Mouse (Mus musculus): ENCODE measurements around the gene Frmd4b. TPM values are rescaled to one million over a fixed set of nuclear protein-coding genes. Genes with fewer than 3 reads are reported as not detected.

Frmd4b gene
- polyA plus RNA-seq, 1 experiment from 2014 or later: 13.7 TPM

DNA sequence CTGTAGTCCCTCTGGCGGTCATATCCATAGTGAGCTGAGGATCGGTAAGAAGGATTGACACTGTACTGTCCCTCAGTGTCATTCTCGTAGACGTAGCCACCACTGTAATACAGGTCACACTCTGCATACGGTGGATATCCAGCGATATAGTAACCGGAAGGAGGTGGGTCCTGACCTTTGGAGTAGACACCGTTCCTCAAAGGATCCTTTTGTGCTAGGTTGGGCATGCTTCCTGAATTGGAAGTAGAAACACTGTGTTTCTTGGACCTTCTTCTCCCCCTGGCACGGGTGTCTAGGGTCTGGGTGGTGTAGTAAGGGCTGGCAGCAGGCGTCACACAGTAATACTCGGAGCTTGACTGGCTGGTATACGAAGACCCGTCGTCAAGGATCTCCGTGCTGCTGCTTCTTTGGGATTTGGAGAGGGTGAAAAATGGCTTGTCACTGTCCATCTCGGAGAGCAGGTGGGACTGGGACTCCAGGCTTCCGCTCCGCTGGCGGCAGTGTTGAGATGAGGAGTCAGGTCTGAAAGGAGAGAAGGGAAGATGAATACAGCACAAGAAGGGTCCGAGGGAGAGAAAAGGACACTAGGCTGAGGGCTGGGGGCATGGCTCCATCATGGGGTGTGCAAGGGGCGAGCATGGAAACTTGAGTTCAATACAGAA, 321.3 kb downstream of the Frmd4b start:
- WGBS: 94% methylated on average over 21 of the region's 21 CpGs
- ATAC-seq (ENCODE audit: low FRiP score, low TSS enrichment): no peak

GRCm38 (mm10) chr6:97295416-97295815, 321.9 kb downstream of the Frmd4b start:
- no peaks in the 10 kb centered on the region for H3K27me3 ChIP-seq (ENCODE audit: control insufficient read depth, insufficient read depth, low read length)
- no peaks in the 10 kb centered on the region for H3K4me1 ChIP-seq (ENCODE audit: control insufficient read depth, insufficient read depth, low read length)
- no peak overlapping the region for H3K9ac ChIP-seq (ENCODE audit: low read depth, low read length)
- H3K4me3 ChIP-seq (ENCODE audit: low read length): no peak overlapping the region
- H3K27ac ChIP-seq (ENCODE audit: low read depth, low read length): no peak overlapping the region
- H3K4me2 ChIP-seq (replicated peaks; ENCODE audit: low read depth, low read length): no peak overlapping the region
- H3K36me3 ChIP-seq (ENCODE audit: control insufficient read depth, insufficient read depth, low read length): peaks cover 32% of the 10 kb centered on the region
- no peaks in the 10 kb centered on the region for H3K9me3 ChIP-seq (ENCODE audit: control insufficient read depth, low read length)
- no peak for ATAC-seq (ENCODE audit: low FRiP score, low TSS enrichment)
- WGBS: 86% methylated on average over 9 of the region's 9 CpGs

More for the DNA sequence above, 321.3 kb downstream of the Frmd4b start:
- H3K9me3 ChIP-seq (ENCODE audit: control insufficient read depth, low read length): no peaks in the 10 kb centered on the region
- peaks cover 32% of the 10 kb centered on the region for H3K36me3 ChIP-seq (ENCODE audit: control insufficient read depth, insufficient read depth, low read length)
- H3K27ac ChIP-seq (ENCODE audit: low read depth, low read length): no peak overlapping the region
- no peak overlapping the region for H3K4me3 ChIP-seq (ENCODE audit: low read length)
- no peaks in the 10 kb centered on the region for H3K4me1 ChIP-seq (ENCODE audit: control insufficient read depth, insufficient read depth, low read length)
- no peak overlapping the region for H3K4me2 ChIP-seq (replicated peaks; ENCODE audit: low read depth, low read length)
- H3K27me3 ChIP-seq (ENCODE audit: control insufficient read depth, insufficient read depth, low read length): no peaks in the 10 kb centered on the region
- H3K9ac ChIP-seq (ENCODE audit: low read depth, low read length): no peak overlapping the region

- Histone ChIP-seq H3K36me3 (ENCODE audit: control insufficient read depth, insufficient read depth, low read length) (peaks cover 28% of the 10 kb centered on the region), H3K27me3 (ENCODE audit: control insufficient read depth, insufficient read depth, low read length) (no peaks in the 10 kb centered on the region), H3K4me1 (ENCODE audit: control insufficient read depth, insufficient read depth, low read length) (no peaks in the 10 kb centered on the region), H3K4me2 (replicated peaks; ENCODE audit: low read depth, low read length) (no peak overlapping the region), H3K4me3 (ENCODE audit: low read length) (no peak overlapping the region), H3K9ac (ENCODE audit: low read depth, low read length) (no peak overlapping the region), H3K27ac (ENCODE audit: low read depth, low read length) (no peak overlapping the region), H3K9me3 (ENCODE audit: control insufficient read depth, low read length) (no peaks in the 10 kb centered on the region)
- 78% methylated on average over 12 of the region's 12 CpGs for WGBS
- no peak for ATAC-seq (ENCODE audit: low FRiP score, low TSS enrichment)
Observed at GRCm38 (mm10) chr6:97293667-97294569, 323.4 kb downstream of the Frmd4b start.

DNA sequence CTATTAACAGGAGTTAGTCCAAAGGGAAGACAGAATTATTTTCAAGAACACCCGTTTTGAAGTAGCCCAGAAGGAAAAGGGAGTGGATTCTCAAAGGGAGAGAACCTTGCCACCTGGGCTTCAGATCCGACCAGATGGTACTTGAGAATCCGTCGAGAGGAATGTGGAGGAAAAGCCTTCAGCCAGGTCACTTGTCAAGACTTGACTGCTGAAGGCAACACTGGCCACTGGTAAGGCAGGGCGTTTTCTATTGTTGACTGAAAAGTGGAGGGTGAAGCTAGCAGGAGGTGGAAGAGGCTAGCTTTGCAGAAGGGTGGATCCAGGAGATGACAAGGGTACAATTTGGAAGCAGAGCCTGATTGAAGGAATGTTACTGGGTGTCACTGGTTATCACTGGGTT, 324.4 kb downstream of the Frmd4b start:
- Histone ChIP-seq H3K4me2 (replicated peaks; ENCODE audit: low read depth, low read length) (no peak overlapping the region), H3K36me3 (ENCODE audit: control insufficient read depth, insufficient read depth, low read length) (peaks cover 22% of the 10 kb centered on the region), H3K9me3 (ENCODE audit: control insufficient read depth, low read length) (no peaks in the 10 kb centered on the region), H3K4me1 (ENCODE audit: control insufficient read depth, insufficient read depth, low read length) (no peaks in the 10 kb centered on the region), H3K27ac (ENCODE audit: low read depth, low read length) (no peak overlapping the region), H3K9ac (ENCODE audit: low read depth, low read length) (no peak overlapping the region), H3K27me3 (ENCODE audit: control insufficient read depth, insufficient read depth, low read length) (no peaks in the 10 kb centered on the region), H3K4me3 (ENCODE audit: low read length) (no peak overlapping the region)
- 85% methylated on average over 5 of the region's 5 CpGs for WGBS
- no peak for ATAC-seq (ENCODE audit: low FRiP score, low TSS enrichment)

DNA sequence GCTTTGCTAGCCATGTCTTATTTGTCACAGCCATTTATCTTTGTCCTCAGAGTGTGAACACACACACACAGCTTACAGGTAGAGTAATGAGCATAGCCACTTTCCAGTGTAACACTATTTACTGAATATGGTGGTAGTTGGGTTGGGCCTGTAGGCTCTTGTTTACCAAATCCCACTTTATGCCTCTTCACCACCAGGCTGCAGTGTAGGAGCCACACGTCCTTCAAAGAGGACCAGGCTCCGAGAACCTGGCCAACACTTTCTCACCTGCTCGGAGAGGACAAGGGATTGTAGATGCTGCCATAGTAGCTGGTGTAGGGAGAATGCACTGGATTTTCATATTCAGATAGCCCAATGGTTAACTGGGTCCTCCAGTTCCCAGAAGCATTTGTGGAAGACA, 325.2 kb downstream of the Frmd4b start:
- Histone ChIP-seq H3K9me3 (ENCODE audit: control insufficient read depth, low read length) (no peaks in the 10 kb centered on the region), H3K4me1 (ENCODE audit: control insufficient read depth, insufficient read depth, low read length) (no peaks in the 10 kb centered on the region), H3K27ac (ENCODE audit: low read depth, low read length) (no peak overlapping the region), H3K27me3 (ENCODE audit: control insufficient read depth, insufficient read depth, low read length) (no peaks in the 10 kb centered on the region), H3K36me3 (ENCODE audit: control insufficient read depth, insufficient read depth, low read length) (peaks cover 28% of the 10 kb centered on the region), H3K9ac (ENCODE audit: low read depth, low read length) (no peak overlapping the region), H3K4me2 (replicated peaks; ENCODE audit: low read depth, low read length) (no peak overlapping the region), H3K4me3 (ENCODE audit: low read length) (no peak overlapping the region)
- no peak for ATAC-seq (ENCODE audit: low FRiP score, low TSS enrichment)
- WGBS: 89% methylated on average over 3 of the region's 3 CpGs

DNA sequence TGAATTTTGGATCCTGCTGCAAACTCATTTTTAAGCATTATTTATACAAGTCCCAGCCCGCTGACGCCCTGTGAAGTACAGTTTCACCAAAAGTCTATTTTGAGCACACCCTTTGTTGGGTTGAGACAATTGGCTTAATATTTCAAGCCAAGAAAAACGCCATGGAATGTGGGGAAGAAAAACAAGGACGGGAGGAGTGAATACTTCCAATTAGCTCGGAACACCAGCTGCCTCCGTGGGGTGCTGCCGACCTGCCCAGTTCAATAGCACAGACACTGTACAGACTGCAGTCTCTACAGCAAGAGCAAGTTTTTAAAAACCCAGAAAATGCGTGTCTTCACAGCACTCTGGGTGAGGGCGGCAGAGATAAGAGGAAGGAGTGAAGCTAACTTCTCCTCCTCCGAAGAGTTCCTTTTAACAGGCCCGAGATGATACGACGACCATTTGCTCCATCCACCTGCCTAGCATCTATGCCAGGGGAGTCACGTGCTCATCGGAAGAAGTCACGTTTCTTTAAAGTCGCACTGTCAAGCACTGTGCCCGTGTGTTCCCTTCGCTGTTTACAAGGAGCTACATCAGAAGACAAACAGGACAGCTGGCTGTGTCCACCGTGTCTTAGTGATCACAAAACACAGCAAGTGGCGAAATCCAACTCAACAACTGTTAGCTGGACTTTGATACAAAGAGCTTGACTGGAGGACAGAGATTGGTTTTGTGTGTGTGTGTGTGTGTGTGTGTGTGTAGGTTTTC, 326.0 kb downstream of the Frmd4b start:
- ATAC-seq (ENCODE audit: low FRiP score, low TSS enrichment): no peak
- Histone ChIP-seq H3K9ac (ENCODE audit: low read depth, low read length) (no peak overlapping the region), H3K4me1 (ENCODE audit: control insufficient read depth, insufficient read depth, low read length) (no peaks in the 10 kb centered on the region), H3K27ac (ENCODE audit: low read depth, low read length) (no peak overlapping the region), H3K9me3 (ENCODE audit: control insufficient read depth, low read length) (no peaks in the 10 kb centered on the region), H3K27me3 (ENCODE audit: control insufficient read depth, insufficient read depth, low read length) (no peaks in the 10 kb centered on the region), H3K4me3 (ENCODE audit: low read length) (no peak overlapping the region), H3K36me3 (ENCODE audit: control insufficient read depth, insufficient read depth, low read length) (peaks cover 25% of the 10 kb centered on the region), H3K4me2 (replicated peaks; ENCODE audit: low read depth, low read length) (no peak overlapping the region)
- 74% methylated on average over 21 of the region's 21 CpGs for WGBS

DNA sequence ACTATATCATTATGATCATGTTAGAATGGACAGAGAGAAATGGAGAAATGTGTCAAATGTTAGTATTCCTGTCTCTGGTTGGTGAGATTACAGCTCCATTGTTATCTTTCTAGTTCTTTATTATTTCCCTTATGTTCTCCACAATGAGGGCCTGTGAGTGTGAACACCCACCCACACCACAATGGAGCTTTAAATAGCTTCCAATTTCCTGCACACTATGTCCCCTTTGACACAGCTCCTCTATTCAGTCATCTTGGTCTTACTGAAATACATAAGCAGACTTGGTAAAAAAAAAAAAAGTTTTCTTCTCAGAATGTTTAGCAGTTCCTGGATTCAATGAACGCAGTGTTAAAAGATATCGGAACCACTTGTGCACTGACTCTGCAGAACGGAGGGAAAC, 326.7 kb downstream of the Frmd4b start:
- Histone ChIP-seq H3K9ac (ENCODE audit: low read depth, low read length) (no peak overlapping the region), H3K4me1 (ENCODE audit: control insufficient read depth, insufficient read depth, low read length) (no peaks in the 10 kb centered on the region), H3K9me3 (ENCODE audit: control insufficient read depth, low read length) (no peaks in the 10 kb centered on the region), H3K4me3 (ENCODE audit: low read length) (no peak overlapping the region), H3K4me2 (replicated peaks; ENCODE audit: low read depth, low read length) (no peak overlapping the region), H3K36me3 (ENCODE audit: control insufficient read depth, insufficient read depth, low read length) (peaks cover 22% of the 10 kb centered on the region), H3K27ac (ENCODE audit: low read depth, low read length) (no peak overlapping the region), H3K27me3 (ENCODE audit: control insufficient read depth, insufficient read depth, low read length) (no peaks in the 10 kb centered on the region)
- ATAC-seq (ENCODE audit: low FRiP score, low TSS enrichment): no peak
- WGBS: 60% methylated on average over 3 of the region's 3 CpGs

DNA sequence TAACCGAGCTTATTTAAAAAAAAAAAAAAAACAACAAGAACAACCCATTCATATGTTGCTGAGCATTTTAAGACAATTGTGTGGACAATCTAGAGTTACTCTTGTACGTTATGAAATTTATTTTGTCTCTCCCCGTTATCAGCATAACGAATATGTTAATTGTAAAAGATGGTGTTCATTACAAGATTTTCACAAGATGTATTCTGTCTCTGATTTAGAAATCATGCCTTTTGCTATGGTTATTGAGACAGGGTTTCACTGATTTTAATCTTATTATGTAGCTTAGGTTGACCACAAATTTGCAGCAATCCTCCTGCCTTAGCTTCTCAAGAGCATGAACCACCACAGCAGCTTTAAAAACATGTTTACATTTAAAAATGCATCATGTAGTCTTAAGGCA, 327.5 kb downstream of the Frmd4b start:
- no peak overlapping the region for H3K4me2 ChIP-seq (replicated peaks; ENCODE audit: low read depth, low read length)
- H3K9me3 ChIP-seq (ENCODE audit: control insufficient read depth, low read length): no peaks in the 10 kb centered on the region
- no peak overlapping the region for H3K9ac ChIP-seq (ENCODE audit: low read depth, low read length)
- H3K4me1 ChIP-seq (ENCODE audit: control insufficient read depth, insufficient read depth, low read length): no peaks in the 10 kb centered on the region
- no peak overlapping the region for H3K4me3 ChIP-seq (ENCODE audit: low read length)
- no peak for ATAC-seq (ENCODE audit: low FRiP score, low TSS enrichment)
- no peaks in the 10 kb centered on the region for H3K27me3 ChIP-seq (ENCODE audit: control insufficient read depth, insufficient read depth, low read length)
- H3K36me3 ChIP-seq (ENCODE audit: control insufficient read depth, insufficient read depth, low read length): peaks cover 15% of the 10 kb centered on the region
- no peak overlapping the region for H3K27ac ChIP-seq (ENCODE audit: low read depth, low read length)
- 89% methylated on average over 4 of the region's 4 CpGs for WGBS

Data from kidney, embryonic 14.5 days (tissue).